Mouse (Mus musculus) testis, adult 2 months (tissue): ENCODE data around the gene Tango6.

Experiments
- CTCF ChIP-seq: fragments of 200-500 bp; IDR thresholded peaks from 2 replicates; pipeline ENCODE4 v1.5.1; 2012; ENCODE audit warnings: low read depth, mild to moderate bottlenecking, inconsistent platforms, low read length, moderate library complexity; ENCODE audit not compliant: control insufficient read depth, insufficient read depth, insufficient replicate concordance
- POLR2A ChIP-seq: fragments of 200-500 bp; IDR thresholded peaks from 2 replicates; pipeline ENCODE4 v1.6.1; 2012; ENCODE audit warnings: low read depth, mild to moderate bottlenecking, inconsistent platforms, low read length, moderate library complexity; ENCODE audit not compliant: control insufficient read depth

- TF ChIP-seq CTCF (no peak), POLR2A (no peak)
Observed at GRCm38 (mm10) chr8:106772501-106772900, 89.6 kb downstream of the Tango6 start.
